Mouse (Mus musculus): ENCODE results near the gene Ksr1.

The Ksr1 gene

DNA sequence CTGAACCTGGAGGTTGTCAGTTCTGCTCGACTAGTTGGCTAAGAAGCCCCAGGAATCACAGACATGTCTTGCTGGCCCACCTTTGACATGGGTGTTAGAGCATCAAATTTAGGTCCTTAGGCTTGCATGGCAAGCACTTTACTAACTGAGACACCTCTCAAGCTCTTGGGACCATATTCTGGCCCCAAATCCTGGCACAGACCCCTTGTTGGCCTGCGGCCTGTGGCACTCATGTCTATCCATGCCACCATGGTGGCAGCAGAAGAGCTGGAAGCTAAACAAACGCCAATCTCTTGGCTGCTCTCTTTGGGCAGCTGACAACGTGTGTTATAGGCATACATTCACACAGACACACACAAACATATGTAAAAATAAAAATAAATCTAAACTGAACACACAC is 2.6 kb upstream of the Ksr1 start:
- no peak for DNase-seq (ENCODE audit: extremely low read depth, low read depth, low spot score)

- DNase-seq (ENCODE audit: extremely low read depth, low read depth, low spot score) = no peak
These were observed 633 bp downstream of the Ksr1 start for GRCm38 (mm10) chr11:79145283-79146265.

GRCm38 (mm10) chr11:79144741-79145140 is 1.5 kb downstream of the Ksr1 start:
- no peak for DNase-seq (ENCODE audit: extremely low read depth, low read depth, low spot score)

DNA sequence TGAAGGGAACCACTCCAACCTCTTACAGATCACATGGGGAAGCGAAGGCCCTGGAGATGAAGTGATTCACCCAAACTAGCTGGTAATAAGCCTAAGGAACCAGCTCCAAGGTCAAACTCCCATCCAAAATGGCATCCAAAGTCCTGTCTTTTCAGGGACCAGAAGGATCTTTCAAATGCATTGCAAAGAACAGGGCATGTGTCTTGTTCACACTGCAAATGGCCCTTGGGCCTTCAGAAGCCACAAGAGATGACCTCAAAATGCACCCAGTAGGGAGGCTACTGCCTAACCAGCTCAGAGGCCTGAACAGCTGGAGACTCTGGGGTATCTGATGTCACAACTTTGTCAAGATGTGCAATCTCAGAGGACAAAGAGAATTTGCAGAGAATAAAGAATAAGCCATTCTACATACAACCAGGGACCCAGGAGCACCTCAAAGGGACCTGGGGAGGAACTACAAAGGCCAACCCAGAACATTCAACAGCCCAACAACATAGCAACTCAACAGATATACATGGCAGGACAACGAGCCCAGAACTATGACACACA is 2.1 kb downstream of the Ksr1 start:
- no peak for DNase-seq (ENCODE audit: extremely low read depth, low read depth, low spot score)

DNA sequence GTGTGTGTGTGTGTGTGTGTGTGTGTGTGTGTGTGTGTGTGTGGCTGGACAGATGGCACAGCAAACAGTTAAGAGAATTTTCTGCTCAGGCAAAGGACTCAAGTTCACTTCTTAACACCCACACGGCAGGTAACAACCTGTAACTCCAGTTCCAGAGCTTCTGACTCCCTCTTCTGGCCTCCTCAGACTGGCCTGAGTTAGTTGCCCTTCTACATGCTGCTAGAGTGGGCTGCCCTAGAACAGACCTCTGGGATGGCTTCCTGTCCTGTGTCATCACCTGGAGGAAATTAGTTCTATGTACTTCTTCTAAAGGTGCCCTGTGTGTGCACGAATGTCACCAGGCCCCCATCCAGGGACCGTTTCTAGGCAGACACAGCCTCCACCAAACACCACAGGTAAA is 2.9 kb downstream of the Ksr1 start:
- no peak for DNase-seq (ENCODE audit: extremely low read depth, low read depth, low spot score)

DNA sequence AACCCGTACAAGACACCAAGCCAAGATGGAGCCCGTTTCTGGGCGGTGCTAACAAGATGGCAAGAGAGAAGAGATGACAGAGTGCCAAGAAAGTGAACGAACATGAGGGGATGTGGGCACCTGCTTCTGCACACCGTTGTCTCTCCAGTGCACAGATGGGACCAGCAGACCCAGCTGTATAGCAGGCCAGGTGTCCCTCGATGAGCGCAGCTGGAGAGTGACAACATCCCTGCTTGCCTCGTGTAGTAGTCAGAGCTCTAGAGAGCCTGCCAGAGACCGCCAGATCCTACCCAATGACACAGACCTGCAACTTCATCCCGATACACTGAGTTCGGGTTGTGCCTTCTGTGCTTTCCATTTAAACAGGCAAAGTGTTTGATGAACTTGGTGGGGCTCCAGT is 3.8 kb downstream of the Ksr1 start:
- DNase-seq (ENCODE audit: extremely low read depth, low read depth, low spot score) = no peak

DNA sequence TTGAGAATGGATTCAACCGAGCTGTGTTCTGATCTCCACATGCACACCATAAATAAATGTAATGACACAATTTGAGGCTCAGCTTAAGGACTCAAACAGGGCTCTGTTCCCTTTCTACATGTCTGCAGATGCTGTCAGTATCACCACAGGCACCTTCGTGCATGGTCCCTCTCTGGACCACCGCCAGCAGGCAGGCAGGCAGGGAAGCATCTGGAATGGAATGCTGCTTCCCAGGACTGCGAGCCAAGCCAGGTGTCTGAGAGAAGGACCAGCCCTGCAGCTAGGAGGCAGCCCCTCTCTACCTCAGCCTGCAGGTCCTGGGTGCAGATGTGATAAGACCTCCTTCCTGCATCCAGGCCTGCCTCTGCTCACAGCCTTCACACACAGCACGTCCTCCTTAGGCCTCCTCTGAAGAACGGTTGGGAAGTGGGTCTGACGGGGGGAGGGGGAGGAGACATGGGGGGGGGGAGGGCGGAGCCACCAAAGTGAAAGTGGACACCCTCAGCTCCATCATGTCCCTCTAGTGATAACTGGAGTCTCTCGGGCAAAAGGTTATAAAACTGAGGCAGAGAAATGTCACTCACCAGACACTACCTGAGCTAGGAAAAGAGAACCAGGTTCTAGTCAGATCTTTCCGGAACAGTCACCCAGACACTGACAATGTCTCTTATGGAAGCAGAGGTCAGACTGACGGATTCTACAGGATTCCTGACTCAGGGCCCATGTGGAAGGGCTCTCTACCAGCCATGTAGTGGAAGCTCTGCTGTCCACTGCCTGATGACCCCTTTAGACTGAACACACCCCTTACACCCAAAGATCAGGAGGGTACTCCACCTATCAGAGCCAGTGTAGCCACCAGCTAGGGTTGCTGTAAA is 4.7 kb downstream of the Ksr1 start:
- DNase-seq (ENCODE audit: extremely low read depth, low read depth, low spot score) = no peak

- DNase-seq (ENCODE audit: extremely low read depth, low read depth, low spot score) = no peak
These were observed 5.7 kb downstream of the Ksr1 start for GRCm38 (mm10) chr11:79140511-79140888.

- DNase-seq (ENCODE audit: extremely low read depth, low read depth, low spot score) = no peak
These were observed 6.2 kb downstream of the Ksr1 start for GRCm38 (mm10) chr11:79139878-79140510.

DNA sequence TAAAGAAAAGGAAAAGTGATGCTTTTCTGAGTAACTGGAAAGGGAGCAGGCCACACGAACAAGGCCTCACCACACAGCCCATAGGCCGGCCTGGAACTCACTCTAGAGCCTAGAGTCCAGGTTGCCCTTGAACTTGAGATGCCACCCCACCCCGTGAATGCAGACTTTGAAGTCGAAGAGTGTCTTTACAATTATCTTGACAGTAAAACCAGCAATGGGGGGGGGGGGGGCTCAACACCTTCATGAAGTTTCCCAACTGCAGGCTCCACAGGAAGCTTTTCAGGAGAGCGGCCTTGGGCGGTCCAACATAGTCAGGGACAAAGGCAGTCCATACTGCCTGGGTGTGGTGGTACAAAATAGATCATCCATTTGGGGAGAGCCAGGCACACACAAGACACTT is 7.6 kb downstream of the Ksr1 start:
- DNase-seq (ENCODE audit: extremely low read depth, low read depth, low spot score) = no peak

DNA sequence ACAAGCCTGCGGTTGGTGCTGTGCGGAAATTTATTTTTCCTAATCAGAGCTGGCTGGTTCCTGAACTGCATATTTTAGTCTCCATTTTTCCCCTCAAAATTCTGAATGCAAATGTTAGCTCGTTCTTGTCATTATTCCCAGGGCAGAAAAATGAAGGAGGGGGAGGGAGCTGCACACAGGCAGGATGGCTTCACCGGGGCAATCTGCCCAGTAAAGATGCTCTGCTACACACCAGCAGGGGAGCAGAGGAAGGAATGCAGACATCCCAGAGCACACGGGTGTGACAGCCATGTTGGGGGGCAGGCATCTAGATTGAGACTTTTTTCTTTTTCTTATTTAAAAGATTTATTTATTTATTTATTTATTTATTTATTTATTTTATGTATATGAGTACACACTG is 9.0 kb downstream of the Ksr1 start:
- no peak for DNase-seq (ENCODE audit: extremely low read depth, low read depth, low spot score)

DNA sequence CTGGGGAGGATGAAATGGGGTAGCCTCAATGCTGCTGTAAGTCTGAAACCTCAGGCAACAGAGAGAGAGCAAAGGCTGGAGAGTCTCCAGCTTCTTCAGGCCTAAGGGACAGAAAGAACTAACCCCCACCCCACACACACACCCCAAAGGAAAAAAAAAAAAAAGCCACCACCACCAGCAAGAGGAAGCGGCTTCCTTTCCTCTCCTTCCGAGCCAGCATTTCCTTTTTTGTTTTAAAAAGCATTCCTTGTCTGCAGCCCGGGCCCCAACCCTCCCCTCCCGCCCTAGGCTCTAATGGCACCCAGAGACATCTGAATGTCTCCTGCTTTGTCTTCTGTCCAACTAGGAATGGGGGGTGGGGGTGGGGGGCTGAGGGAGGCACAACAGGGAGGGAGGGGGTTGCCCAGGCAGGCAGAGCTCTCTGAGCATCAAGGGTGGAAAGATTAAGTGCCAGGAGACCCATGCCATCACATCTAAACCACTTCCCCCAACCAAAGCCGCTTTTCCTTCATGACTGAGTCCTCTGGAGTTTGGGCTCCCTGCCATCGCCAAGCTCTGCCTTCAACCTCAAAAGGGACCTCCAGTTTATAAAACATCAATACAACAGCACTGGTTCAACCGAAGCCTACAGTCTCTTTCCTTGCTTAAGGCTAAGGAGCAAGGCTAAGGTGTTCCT is 10.4 kb downstream of the Ksr1 start:
- no peak for DNase-seq (ENCODE audit: extremely low read depth, low read depth, low spot score)

GRCm38 (mm10) chr11:79135105-79135503 is 11.1 kb downstream of the Ksr1 start:
- DNase-seq (ENCODE audit: extremely low read depth, low read depth, low spot score) = no peak

DNA sequence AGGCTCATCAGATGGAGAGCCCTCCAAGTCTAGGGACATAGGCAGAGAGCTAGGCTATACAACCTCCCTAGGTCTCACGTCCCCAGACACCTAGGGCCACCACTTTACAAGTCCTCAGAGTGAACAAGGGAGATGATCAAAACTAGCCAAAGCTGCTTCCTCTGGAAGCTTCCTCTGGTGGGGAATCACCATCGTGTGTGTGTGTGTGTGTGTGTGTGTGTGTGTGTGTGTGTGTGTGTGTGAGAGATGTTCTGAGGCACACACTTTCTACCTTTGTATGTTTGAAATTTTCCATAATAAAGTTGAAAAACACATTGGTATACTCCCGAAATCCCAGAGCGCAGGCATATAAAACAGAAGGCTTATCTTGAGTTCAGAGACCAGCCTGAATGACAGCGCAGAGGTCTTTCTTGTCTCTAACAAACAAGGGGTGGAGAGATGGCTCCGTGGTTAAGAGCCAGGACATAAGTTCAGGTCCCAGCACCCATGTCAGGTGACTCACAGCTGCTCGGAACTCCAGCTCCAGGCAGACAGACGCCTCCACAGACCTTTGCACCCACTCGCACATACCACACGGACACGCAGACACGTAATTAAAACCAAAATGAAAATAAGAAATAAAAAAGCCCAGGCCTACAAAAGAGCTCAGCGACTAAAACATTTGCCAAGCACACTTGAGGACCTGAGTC is 11.6 kb downstream of the Ksr1 start:
- DNase-seq (ENCODE audit: extremely low read depth, low read depth, low spot score) = no peak

- no peak for DNase-seq (ENCODE audit: extremely low read depth, low read depth, low spot score)
These were observed 12.2 kb downstream of the Ksr1 start for GRCm38 (mm10) chr11:79133961-79134360.

- no peak for DNase-seq (ENCODE audit: extremely low read depth, low read depth, low spot score)
These were observed 13.2 kb downstream of the Ksr1 start for GRCm38 (mm10) chr11:79133051-79133450.

- no peak for DNase-seq (ENCODE audit: extremely low read depth, low read depth, low spot score)
These were observed 14.2 kb downstream of the Ksr1 start for GRCm38 (mm10) chr11:79131949-79132411.

DNA sequence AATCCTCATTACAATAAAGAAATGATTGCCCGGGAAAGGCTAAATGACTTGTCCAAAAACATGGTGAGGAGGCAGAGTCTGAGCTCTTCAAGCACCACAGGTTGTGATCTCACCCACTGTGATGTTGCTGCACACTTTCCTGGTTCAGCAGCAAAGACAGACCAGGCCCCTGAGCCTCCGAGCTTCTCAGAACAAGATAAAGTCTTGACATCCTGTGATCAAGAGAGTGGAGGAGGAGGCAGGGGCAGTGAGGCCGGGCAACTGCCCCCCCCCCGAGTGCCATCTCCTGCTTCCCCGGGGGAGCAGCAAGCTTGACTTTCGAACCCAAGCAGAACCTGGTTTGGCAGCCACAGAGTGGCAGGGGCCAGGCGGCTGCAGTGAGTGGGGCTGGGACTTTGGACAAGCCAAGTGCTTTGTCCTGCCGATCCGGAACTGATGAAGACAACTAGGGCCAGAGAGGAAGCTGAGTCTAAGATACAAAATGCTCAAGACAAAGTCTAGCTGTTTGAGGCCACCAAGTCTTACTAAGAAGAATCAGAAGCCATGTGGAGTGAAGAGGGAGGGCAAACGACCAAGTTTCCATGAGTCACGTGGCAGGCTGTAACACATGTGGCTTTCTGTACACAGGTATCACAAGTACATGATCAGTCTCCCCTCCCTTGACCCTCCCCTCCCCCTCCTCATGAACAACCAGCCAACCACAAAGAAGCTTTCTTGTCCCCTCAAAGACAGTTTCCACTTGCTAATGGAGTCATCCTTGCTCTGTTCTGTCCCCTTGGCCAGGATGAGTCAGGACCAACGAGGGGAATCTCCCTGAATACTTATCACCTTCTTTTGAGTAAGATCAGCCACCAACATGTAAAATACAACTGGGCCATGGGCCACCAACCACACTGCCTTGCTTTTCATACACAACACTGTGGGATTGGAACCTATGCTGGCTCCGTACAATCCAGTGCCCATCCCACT is 16.5 kb downstream of the Ksr1 start:
- no peak for DNase-seq (ENCODE audit: extremely low read depth, low read depth, low spot score)

DNA sequence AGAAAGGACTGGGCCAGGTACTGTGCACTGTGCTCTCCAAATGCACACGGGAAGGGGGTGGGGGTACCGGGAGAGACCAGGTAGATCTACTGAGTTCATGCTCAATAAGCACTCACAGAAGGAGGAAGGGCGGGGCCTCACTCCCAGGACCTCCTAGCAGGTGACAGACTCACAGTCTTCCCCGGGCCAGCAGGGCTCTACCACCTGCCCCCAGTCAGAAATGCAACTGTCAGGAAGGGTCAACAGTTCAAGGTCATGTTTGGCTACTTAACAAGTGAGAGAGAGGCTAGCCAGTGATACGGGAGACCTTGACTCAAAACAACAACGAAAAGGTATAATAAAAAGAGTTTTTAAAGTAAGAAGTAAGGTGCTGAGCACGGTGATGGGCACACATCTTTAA is 18.0 kb downstream of the Ksr1 start:
- no peak for DNase-seq (ENCODE audit: extremely low read depth, low read depth, low spot score)

Measured in fat pad, adult 2 months (tissue).